In genomic region chr11:75012997-75013694, GRCm38 (mm10) we compare ENCODE assay signal across 8 mouse cellular contexts.
A peak's percentile ranks its signal among the peaks of the same experiment; 100 is the strongest.
DNase-seq lines count a peak whose midpoint lies in the region; ATAC-seq and TF ChIP-seq lines count a peak whose summit lies in the region.

No protein-coding gene starts in this region.

- no peak overlapping the region for H3K4me3 ChIP-seq in embryonic facial prominence, embryonic 14.5 days (ENCODE audit: low read depth, low read length)
- peak overlapping the region; percentile 22; the same call in 1 of the 2 replicates for H3K4me3 ChIP-seq in heart, embryonic 10.5 days
- H3K4me3 ChIP-seq in kidney, adult 2 months (ENCODE audit: insufficient read depth, low read depth, low read length): no peak overlapping the region
- peak overlapping the region; percentile 26; the same call in 1 of the 2 replicates for H3K4me3 ChIP-seq in liver, adult 2 months (ENCODE audit: insufficient read depth, low read depth, low read length)
- no peak overlapping the region for H3K4me3 ChIP-seq in neural tube, embryonic 14.5 days (ENCODE audit: low read depth, low read length)

- H3K9ac ChIP-seq in embryonic facial prominence, embryonic 14.5 days (ENCODE audit: low read depth, low read length): 0 out of 2 replicates have a peak overlapping the region, but pooled peaks have one; percentile 21
- no peak overlapping the region for H3K9ac ChIP-seq in liver, adult 2 months (ENCODE audit: low read depth, low read length)
- H3K9ac ChIP-seq in neural tube, embryonic 14.5 days (replicated peaks; ENCODE audit: low read depth, low read length): no peak overlapping the region

- no peaks in the 10 kb centered on the region for H3K27me3 ChIP-seq in embryonic facial prominence, embryonic 14.5 days (replicated peaks; ENCODE audit: control insufficient read depth, insufficient read depth, low read length)
- H3K27me3 ChIP-seq in heart, embryonic 10.5 days (ENCODE audit: insufficient read depth, poor library complexity, severe bottlenecking): no peaks in the 10 kb centered on the region
- no peaks in the 10 kb centered on the region for H3K27me3 ChIP-seq in kidney, adult 2 months (replicated peaks; ENCODE audit: control insufficient read depth, insufficient read depth, low read length)
- H3K27me3 ChIP-seq in liver, adult 2 months (ENCODE audit: control insufficient read depth, insufficient read depth, low read length): no peaks in the 10 kb centered on the region
- no peaks in the 10 kb centered on the region for H3K27me3 ChIP-seq in neural tube, embryonic 14.5 days (ENCODE audit: control insufficient read depth, insufficient read depth, low read length)

- peak; percentile 70 for DNase-seq in urinary bladder, postnatal 14 days (ENCODE audit: low spot score)
- DNase-seq in urinary bladder, postnatal 10 days (ENCODE audit: low spot score): no peak
- peak; percentile 95 for DNase-seq in embryonic facial prominence, embryonic 14.5 days (ENCODE audit: low spot score)
- no peak for DNase-seq in heart, embryonic 10.5 days (ENCODE audit: low spot score)
- peak; percentile 70 for DNase-seq in kidney, adult 2 months
- DNase-seq in liver, adult 2 months (ENCODE audit: extremely low read depth, low read depth, low spot score): peak; percentile 22
- peak; percentile 82 to 87 for DNase-seq in thymus, adult 18-20 months

- peak overlapping the region; percentile 30 for H3K4me2 ChIP-seq in embryonic facial prominence, embryonic 14.5 days (ENCODE audit: low read depth, low read length)
- H3K4me2 ChIP-seq in neural tube, embryonic 14.5 days (ENCODE audit: low read depth, low read length): peak overlapping the region; percentile 12; the same call in 1 of the 2 replicates

- H3K36me3 ChIP-seq in embryonic facial prominence, embryonic 14.5 days (ENCODE audit: control insufficient read depth, insufficient read depth, low read length): no peaks in the 10 kb centered on the region
- 0 out of 2 replicates have a peak, but pooled peaks cover 3% of the 10 kb centered on the region for H3K36me3 ChIP-seq in heart, embryonic 10.5 days
- H3K36me3 ChIP-seq in kidney, adult 2 months (ENCODE audit: control insufficient read depth, insufficient read depth, low read length): no peaks in the 10 kb centered on the region
- H3K36me3 ChIP-seq in liver, adult 2 months (ENCODE audit: control insufficient read depth, insufficient read depth, low read length): no peaks in the 10 kb centered on the region; the same call in 1 of the 2 replicates
- H3K36me3 ChIP-seq in neural tube, embryonic 14.5 days (ENCODE audit: control insufficient read depth, insufficient read depth, low read length): no peaks in the 10 kb centered on the region

- no peak for TF ChIP-seq CTCF in kidney, adult 2 months (conservative IDR thresholded peaks at IDR 0.05; ENCODE audit: insufficient read depth, insufficient read length, low read depth, low read length)
- no peak for TF ChIP-seq CTCF in liver, adult 2 months (IDR thresholded peaks at IDR 0.05; ENCODE audit: low read depth, low read length)

- WGBS in embryonic facial prominence, embryonic 14.5 days: 18% methylated on average over 12 of the region's 12 CpGs
- 29% methylated on average over 12 of the region's 12 CpGs for WGBS in heart, embryonic 10.5 days
- 42% methylated on average over 12 of the region's 12 CpGs for WGBS in kidney, adult 2 months
- 76% methylated on average over 12 of the region's 12 CpGs for WGBS in liver, adult 2 months
- 32% methylated on average over 12 of the region's 12 CpGs for WGBS in neural tube, embryonic 14.5 days

- no peak for TF ChIP-seq POLR2A in kidney, adult 2 months (IDR thresholded peaks at IDR 0.05; ENCODE audit: low read depth, low read length)
- TF ChIP-seq POLR2A in liver, adult 2 months (IDR thresholded peaks at IDR 0.05; ENCODE audit: extremely low read depth, insufficient read depth, low read length): no peak

- no peaks in the 10 kb centered on the region for H3K9me3 ChIP-seq in embryonic facial prominence, embryonic 14.5 days (ENCODE audit: control insufficient read depth, low read length)
- no peaks in the 10 kb centered on the region for H3K9me3 ChIP-seq in heart, embryonic 10.5 days
- no peaks in the 10 kb centered on the region for H3K9me3 ChIP-seq in neural tube, embryonic 14.5 days (ENCODE audit: control insufficient read depth, low read length)

- peaks cover 7% of the 10 kb centered on the region; the same call in 1 of the 2 replicates for H3K79me2 ChIP-seq in liver, adult 2 months (ENCODE audit: control insufficient read depth, insufficient read depth, low read length)

- ATAC-seq in embryonic facial prominence, embryonic 14.5 days (ENCODE audit: low read depth): peak; percentile 89
- ATAC-seq in neural tube, embryonic 14.5 days (ENCODE audit: low read depth): peak; percentile 85

- H3K27ac ChIP-seq in embryonic facial prominence, embryonic 14.5 days (replicated peaks; ENCODE audit: low read depth, low read length): peak overlapping the region; percentile 91
- H3K27ac ChIP-seq in heart, embryonic 10.5 days: peak overlapping the region; percentile 86
- H3K27ac ChIP-seq in kidney, adult 2 months (ENCODE audit: insufficient read depth, low read depth, low read length): peak overlapping the region; percentile 86
- H3K27ac ChIP-seq in liver, adult 2 months (replicated peaks; ENCODE audit: insufficient read depth, low read depth, low read length): peak overlapping the region; percentile 42; the same call in 1 of the 2 replicates
- peak overlapping the region; percentile 73 for H3K27ac ChIP-seq in neural tube, embryonic 14.5 days (ENCODE audit: low read depth, low read length)

- peaks cover 45% of the 10 kb centered on the region for H3K4me1 ChIP-seq in embryonic facial prominence, embryonic 14.5 days (ENCODE audit: control insufficient read depth, insufficient read depth, low read length)
- peaks cover 49% of the 10 kb centered on the region for H3K4me1 ChIP-seq in heart, embryonic 10.5 days
- no peaks in the 10 kb centered on the region for H3K4me1 ChIP-seq in kidney, adult 2 months (ENCODE audit: control insufficient read depth, insufficient read depth, low read length)
- peaks cover 12% of the 10 kb centered on the region; the same call in 1 of the 2 replicates for H3K4me1 ChIP-seq in liver, adult 2 months (ENCODE audit: control insufficient read depth, insufficient read depth, low read length)
- H3K4me1 ChIP-seq in neural tube, embryonic 14.5 days (ENCODE audit: control insufficient read depth, insufficient read depth, low read length): peaks cover 40% of the 10 kb centered on the region

Comparison
In these comparisons a context has a peak if more than half of its experiments do, and no peak if none do; other contexts are left out.
1. DNase-seq: peak in urinary bladder, postnatal 14 days (single experiment), embryonic facial prominence, embryonic 14.5 days (single experiment), kidney, adult 2 months (single experiment), liver, adult 2 months (single experiment) and thymus, adult 18-20 months (2 of 2); none in urinary bladder, postnatal 10 days (single experiment) and heart, embryonic 10.5 days (single experiment).
2. H3K4me3 ChIP-seq: peak in heart, embryonic 10.5 days (single experiment) and liver, adult 2 months (single experiment); none in embryonic facial prominence, embryonic 14.5 days (single experiment), kidney, adult 2 months (single experiment) and neural tube, embryonic 14.5 days (single experiment).
3. Peak in every context shown above with its lines, with median percentiles within 50 percentile points of each other: H3K27ac ChIP-seq.